Mouse (Mus musculus) MEL-GATA-1-ER (cell line): ENCODE measurements around the gene Dmrtc1a.
"Not testable (repeated sequence)": the region's sequence is repeated elsewhere in the genome, so short reads cannot be mapped to it uniquely, and the experiment has no call there.

Experiments used
- DNase-seq: peaks from one replicate; pipeline ENCODE4 v3.0.0-alpha.2; 2012; ENCODE audit warnings: low read depth; ENCODE audit errors: extremely low read depth

The Dmrtc1a gene

DNA sequence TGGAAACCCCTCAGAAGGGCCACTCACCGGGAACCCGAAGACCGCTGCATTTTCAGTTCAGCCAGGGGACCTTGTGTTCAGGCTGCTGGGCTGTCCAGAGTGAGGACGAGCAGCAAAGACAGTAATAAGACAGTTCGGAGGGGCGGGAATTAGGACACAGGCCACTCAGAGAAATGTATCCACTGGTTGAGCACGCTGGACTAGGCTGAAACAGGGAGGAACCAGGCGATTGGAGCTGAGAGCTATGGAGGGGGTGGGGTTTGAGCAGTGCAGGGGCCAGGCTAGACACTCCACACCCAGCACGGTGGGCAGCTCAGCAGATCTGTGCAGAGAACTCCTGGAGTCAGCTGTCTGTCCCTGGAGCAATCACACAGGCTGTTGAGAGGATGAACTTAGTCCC, at the start of gene Dmrtc1a, which contains the start of gene 1700011M02Rik:
TSS of gene Dmrtc1a (minus strand) at position 101 of the 400 bp plus-strand sequence.
TSS of gene 1700011M02Rik (plus strand) at position 319 of the 400 bp plus-strand sequence.
- DNase-seq, result not testable (repeated sequence)

DNA sequence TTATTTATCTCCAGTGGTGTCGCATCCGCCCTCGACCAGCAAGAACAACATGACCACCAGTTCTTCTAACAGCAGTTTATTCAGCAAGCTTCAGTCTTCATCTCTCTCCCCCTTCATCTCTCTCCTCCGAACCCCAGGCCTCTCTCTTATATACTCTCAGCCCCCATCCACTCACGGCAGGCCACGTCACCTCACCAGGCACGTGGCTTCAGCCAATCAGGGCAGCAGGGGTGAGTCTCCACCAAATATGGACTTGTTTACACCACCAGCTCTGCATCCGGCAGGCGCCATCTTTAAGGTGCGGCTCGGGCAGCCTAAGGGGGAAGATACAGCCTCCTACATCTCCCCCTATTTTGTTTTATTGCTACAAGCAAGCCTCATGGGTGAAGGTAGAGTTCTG, 41.6 kb upstream of the Dmrtc1a start:
- not testable (repeated sequence) for DNase-seq

DNA sequence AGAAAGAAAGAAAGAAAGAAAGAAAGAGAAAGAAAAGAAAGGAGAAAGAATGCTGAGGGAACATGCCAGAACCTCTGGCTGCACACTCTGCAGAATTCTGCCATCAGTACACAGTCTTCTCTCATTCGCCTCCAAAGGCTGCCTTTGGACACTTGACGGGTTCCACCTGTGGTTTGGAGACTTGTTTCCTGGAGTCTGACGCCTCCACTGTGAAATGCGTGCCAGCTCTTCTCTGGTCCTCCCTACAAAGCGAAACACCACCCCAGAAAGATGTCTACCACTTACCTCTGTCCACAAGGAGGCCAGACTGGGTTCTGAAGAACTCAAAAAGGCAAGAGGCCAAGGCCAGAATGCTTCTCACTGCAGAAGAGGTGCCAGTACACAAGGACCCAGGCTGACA, 28.3 kb upstream of the Dmrtc1a start:
- no peak for DNase-seq

DNA sequence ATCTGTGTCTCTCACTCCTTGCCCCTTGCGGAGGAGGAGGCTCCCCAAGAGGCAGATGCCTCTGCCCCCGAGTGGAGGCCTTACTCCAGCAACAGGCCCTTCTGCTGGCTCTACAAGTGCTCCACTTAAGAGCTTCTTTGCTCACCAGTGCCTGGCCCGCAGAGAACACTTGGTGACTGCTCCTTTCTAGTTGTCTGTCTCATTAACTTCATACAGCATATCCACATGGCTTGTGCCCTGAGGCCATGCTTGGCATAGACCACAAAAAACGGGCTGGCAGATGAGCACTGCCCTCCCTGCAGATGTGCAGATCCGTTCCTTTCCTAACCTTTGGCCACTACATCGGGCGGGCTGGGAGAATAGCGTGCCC, 25.9 kb upstream of the Dmrtc1a start:
- no peak for DNase-seq

DNA sequence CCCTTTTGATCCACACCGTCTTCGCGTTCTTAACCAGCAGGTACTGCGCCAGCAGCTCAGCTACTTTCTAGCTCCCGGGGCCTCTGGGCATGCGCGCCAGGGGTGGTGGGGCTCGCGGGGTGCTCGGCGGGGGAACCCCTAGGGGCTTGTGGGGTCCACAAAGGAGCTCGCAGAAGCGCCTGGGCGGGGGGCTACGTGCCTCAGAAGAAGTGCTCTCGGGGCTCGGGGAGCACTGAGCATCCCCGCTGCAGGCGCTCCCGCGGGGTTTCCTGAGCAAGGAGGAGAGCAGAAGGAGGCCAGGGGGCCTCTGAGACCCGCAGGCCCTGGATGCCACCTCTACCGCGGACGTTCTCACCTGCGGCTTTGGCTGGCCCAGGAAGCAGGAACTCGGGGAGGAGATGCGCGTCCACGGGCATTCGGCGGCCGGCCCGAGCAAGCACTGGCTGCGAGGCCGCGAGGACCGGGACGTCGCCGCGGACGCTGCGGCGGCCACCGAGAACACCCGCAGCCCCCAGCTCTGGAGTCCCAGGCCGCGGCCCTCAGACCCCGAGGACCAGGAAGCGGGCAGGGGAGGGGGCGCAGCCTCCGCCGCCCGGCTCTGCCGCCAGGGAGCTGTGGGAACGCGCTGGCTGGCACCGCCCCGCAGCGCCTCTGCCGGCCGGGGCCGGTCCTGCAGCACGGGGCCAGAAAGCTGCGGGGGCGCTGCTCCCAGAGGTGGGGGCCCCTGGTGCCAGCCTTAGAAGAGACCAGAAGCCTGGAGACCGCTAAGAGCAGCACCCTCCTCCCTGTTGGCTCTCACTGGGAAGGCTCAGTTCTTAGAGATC, 25.3 kb upstream of the Dmrtc1a start:
- DNase-seq, result no peak

DNA sequence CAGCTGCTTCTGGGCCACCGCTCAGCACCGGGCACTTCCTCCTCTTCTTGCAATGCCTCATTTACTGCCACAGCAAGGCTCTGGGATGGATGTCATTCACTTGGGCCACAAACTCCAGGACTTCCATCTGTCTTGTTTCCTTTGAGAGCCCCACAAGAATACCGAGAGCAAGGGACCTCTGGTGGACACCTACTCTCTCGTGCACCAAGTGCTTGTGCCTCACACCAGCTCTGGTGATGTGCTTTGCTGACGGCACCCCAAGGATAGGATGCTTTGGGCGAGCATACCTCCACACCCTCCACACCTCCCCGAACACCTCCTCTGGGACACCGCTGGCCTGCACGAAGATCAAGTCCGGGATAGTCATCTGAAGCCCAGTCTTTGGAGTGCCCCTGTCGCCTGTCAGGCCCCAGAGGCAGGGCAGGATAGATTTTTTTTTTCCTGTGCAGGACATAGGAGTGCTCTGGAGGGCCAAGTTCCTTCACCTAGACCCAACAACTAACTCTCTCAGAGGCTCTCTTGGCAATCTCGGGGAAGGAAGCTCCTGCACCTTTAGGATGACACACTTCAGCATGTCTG, 24.6 kb upstream of the Dmrtc1a start:
- no peak for DNase-seq

DNA sequence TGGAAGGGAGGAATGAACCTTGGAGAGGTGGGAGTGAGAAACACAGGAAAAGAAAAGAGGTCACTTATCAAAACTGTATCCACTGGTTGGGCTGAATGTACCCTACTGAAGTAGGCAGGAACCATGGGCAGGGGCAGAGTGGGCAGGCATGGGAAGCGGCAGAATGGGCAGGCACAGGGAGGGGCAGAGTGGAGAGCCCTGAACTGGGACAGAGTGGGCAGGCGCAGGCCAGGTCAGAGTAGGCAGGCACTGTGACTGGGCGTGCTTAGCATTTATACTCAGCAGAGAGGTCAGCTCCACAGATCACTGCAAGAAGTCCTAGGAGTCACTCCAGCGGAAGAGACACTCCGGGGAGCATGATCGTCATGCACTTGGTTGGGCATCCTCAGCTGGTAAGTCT, 19.6 kb upstream of the Dmrtc1a start, which contains the start of gene 1700018G05Rik:
TSS of gene 1700018G05Rik (plus strand) at position 301 of the 400 bp plus-strand sequence.
- DNase-seq, result not testable (repeated sequence)

DNA sequence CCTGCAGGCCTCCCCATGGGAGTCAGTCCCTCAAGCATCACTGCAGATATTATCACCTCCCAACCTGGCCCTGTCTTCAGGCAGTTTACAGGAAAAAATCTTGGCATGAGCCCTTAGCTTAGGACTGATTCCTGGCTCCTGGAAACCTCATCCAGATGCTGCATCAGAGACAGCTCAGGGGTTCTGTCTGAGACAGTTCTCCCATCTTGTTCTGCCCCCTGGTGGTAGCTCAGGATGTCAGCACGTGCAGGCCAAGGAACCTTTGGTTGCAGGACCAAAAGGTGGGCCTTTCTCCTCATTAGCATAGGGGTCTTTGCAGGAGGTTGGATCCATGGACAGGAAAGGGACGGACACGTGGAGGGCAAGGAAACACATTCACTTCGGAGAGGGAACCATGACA, 18.2 kb upstream of the Dmrtc1a start:
- DNase-seq, result not testable (repeated sequence)

DNA sequence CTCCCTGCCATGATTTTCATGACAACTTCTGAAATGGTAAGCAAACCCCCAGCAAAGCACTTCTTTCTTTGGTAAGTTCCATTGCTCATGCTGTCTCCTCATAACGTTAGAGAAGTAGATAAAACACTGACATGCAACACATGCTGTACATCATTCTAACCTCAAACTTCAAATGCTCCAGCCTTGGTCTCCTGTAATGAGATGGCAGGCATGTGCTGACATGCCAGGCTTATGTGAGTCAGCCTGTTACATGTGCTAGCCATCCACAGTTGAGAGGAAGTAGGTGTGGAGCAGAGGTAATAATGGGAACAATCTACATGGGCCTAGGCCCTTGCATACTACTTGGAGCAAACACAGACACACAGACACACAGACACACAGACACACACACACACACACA, 6.3 kb upstream of the Dmrtc1a start:
- DNase-seq, result not testable (repeated sequence)

DNA sequence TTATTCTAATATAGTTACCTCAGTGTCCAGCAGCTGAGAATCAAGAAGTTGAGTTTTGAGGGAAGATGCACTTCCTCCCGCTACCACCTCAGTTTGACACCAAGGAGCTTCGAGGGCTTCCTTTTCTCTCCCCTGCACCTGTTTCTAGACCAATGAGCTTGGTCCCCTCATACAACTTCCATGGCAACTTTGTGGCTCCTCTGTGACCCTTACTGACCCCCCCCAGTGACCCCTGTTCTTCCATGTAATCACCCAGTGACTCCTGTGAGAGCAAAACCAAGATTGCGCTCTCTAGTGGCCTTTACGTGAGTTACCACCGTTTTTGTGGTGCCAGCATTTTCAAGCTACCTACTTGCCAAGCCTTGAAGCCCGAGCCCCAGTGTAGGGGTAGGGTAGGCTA, 40.6 kb downstream of the Dmrtc1a start, which contains the start of gene 1700031F05Rik:
TSS of gene 1700031F05Rik (minus strand) at position 101 of the 400 bp plus-strand sequence.
- DNase-seq, result peak; percentile 17

DNA sequence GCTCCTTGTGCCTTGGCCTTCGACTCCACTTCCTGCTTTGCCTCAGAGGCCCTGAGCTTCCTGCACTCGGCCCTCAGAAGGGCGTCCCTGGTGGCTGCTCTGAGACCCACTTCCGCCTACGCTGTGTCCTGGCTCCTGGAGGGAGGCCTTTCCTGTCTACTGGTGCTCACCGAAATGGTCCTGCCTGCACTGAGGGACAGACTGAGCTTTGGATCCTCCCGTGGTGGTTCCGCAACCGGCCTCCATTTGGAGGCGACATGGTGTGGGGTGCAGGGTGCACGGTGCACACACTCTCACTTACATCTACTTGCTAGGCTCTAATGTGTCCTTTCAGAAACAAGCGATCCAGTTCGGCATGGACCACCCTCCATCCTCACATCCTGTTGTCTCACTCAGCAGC, 54.0 kb downstream of the Dmrtc1a start, which contains the start of gene Dmrtc1c2:
TSS of gene Dmrtc1c2 (minus strand) at position 101 of the 400 bp plus-strand sequence.
- DNase-seq, result not testable (repeated sequence)
